Mouse (Mus musculus) A20 (cell line): ENCODE measurements at regions not wholly inside any gene's neighbourhood (a gene's known extent, or its start where the extent isn't known, plus 50 kb on each side); places are given as distances from the start of the nearest gene placed in this dataset.
"Not testable (repeated sequence)": the region's sequence is repeated elsewhere in the genome, so short reads cannot be mapped to it uniquely, and the experiment has no call there.

ENCODE experiments used
- DNase-seq: peaks from one replicate; pipeline ENCODE4 v3.0.0-alpha.2; 2011; ENCODE audit warnings: low read depth, low spot score

DNA sequence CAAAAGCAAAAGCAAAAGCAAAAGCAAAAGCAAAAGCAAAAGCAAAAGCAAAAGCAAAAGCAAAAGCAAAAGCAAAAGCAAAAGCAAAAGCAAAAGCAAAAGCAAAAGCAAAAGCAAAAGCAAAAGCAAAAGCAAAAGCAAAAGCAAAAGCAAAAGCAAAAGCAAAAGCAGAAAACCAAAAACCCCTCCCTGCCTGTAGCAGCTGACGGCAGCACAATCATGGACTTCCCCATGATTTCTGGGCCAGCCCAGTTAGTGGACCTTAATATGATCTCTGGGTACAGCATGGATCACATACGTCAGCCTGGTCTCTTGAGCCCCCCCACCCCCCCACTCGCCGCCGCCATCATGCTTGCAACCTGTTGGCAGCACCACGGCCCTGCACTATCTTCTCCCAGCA lies 1004.3 kb downstream of the Car8 start:
- DNase-seq: not testable (repeated sequence)

DNA sequence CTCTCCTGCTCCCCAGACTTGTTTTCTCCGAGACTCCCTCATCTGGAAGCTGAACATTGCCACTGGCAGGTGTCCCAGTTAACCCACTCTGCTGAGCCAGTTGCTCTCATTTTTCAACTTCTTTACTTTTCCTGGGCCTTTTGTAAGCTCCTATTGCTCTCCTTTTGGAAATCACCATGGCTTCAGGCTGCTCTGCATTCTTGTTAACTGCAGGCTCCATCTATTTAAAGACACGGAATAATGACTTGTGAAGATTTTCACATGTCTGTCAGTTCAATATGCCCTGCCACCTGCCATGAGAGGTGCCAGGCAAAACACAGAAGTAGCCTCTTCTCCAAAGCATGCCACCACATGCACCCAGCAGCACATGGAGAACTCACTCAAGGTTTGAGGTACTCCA lies 1009.9 kb downstream of the Car8 start:
- no peak for DNase-seq

DNA sequence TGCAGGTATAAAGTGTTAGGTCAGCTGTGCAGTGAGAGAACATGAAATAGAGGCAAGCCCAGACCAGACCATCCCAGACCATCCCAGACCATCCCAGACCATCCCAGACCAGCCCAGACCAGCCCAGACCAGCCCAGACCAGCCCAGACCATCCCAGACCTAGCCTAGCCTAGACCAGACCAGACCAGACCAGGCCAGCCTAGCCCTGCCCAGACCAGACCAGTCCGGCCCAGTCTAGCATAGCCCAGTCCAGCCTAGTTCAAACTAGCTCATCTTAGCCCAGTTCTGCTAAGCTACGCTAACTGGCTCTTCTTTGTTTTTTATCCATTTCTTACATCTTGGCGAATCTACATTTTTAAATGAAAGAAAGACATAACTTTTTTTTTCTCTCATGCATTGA lies 1015.9 kb downstream of the Car8 start:
- no peak for DNase-seq

DNA sequence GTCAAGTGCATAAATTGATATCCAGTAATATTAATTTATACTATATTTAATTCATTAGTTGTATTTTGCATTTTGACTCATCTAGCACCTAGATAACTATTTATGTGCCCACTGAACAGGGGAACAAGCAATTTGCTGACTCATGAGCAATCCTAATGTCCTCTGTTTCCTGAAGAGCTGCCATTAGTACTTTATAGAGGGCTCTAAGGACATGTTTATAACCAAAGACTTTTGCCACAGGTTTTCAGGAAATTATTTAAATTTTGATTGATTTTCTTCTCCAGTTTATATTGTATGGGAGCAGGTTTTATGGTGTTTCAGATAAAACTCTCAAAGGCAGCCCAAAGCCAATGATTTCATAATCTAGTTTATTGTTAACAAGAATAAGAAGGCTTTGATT lies 1018.4 kb downstream of the Car8 start:
- DNase-seq: no peak

DNA sequence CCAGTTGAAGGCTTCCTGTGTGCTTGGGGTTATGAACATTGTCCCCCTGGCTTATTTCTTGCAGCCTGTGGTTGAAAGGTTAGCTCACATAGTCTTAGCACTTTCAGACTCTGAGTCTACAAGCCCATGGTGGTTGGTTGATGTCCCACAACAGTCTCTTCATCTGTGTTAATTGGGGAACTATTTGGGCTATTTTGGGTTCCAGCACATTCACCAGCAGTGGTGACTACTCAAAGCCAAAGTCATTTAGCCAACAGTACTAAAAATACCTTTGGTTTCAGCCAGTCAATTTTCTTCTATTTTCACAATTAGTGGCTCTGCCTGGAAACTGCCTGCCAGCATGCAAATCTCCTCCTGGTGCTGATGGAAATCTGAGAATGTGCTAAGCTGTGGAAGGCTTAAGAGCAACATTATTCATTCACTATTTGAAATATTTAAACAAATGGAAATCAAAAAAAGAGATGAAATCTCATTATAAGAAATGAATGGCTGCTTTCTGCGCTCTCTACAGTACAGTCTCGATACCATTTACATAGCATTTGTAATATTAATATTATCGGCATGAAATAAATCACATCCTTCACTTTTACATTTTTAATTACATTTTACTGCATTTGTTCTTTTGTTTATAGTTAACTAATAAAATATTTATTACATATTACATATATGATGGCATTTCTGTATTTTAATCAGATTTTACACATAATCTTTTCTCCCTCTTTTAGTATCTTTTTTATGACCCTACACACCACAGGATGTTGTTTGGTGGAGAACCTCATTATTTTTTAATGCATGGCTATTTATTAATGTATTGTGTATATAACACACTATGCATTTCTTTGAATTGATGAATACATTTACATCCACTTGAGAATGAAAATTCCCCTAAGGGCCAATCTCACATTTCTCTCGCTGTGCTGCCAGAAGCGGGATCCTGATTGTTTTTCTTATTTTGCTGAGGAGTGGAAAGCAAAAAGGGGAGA lies 1023.5 kb downstream of the Car8 start:
- DNase-seq: peak; percentile 34

DNA sequence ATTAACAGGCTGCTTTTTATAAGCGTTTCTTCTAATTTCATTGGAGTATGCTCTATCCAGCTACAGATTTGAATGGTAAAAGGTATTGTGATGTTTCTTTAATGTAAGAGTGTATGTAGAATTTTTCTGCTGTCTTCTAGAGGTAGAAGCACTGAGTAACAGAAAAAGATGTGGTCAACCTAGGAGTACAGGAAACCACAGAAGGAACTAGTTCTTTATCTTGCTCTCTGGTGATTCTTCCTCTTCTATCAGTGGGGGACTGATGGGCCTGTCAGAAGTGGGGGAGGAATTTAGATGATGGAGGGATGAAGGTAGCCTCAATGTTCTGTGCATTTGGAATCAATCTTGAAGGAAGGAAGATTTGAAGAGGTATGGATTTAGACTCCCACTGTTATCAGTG lies 1031.9 kb downstream of the Car8 start:
- no peak for DNase-seq

DNA sequence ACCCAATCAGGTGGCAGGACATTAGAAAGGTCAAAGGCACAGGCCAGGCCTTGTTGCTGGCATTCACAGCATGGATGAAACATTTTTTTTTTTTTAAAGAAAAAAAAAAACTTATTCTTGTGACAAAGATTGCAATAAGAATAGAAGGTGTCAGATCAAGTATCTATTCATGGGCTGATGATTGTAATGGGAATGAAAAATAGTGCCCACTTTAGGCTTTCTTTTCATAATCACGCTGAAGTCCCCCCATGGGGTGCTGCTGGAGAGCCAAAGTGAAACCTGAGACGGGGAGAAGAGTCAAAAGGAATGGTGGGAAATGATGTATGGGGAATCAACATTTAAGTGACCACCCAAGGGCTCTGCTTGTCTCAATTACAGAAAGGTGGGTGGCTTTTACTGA lies 1037.0 kb downstream of the Car8 start:
- DNase-seq: no peak

DNA sequence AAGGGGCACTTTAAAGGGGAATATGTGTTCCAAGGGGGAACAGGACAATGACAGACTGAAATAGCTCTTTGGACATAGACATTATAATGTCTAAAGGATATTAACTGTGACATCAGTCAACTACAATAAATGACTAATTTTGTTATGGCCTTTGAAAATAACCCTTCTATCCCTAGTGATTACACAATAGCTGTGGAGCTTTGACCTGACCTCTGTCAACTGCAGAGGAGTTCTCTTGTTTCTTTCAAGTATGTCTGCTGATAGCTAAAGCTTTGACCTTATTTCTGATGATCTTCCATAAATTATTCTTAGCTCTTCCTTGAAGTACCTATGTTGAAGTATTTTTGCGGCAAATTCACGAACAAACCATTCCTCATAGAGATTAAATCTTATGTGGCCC lies 1038.9 kb downstream of the Car8 start:
- no peak for DNase-seq

DNA sequence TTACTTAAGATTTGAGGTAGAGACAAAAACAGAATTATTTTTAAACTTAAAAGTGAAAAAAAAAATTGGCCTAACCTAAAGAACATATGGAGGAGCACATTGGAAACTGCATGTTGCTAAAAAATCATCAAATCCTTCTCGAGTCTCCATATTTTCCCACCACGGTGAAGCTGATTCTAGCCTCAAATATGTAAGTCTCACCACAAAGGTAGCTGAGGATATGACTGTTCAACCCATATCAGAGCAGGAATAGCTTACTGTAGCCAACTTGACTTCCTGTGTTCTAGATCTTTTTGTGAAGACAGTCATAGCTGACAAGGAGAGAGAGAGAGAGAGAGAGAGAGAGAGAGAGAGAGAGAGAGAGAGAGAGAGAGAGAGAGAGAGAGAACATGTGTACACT lies 1039.8 kb downstream of the Car8 start:
- DNase-seq: no peak

DNA sequence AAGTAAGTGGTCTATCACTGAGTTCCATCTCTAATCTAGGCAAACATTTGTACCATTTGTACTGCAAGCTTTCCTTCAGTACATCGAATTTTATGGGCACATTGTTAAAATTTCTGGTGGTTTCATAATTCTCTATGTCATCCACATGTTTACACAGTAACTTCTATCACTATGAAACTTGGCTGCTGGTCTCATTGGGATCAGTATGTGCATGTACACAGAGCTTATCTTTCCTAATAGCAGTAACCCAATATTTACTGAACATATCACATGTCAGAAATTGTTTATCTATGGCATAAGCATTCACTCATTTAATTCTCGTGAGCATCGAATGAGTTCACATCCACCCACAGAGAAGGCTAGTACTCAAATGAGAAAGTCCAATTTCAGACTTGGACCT lies 1042.3 kb downstream of the Car8 start:
- no peak for DNase-seq

DNA sequence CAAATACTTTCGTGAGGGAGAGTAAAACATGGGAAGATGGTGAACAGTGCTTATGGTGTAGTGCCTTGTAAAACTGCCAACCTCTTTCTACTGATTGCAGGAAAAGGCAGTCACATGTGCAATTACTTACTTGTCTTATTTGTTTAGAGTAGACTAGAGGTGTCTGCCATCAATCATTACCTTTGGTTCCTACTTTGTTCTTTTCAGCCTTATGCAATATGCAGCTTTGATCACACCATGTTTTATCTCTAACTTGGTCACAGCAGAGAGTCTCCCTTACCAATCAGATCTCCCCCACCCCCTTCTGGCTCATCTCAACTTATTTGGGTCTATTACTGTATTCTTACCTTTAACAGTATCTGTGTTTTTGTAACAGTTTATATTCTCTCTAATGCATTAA lies 1043.2 kb downstream of the Car8 start:
- no peak for DNase-seq

DNA sequence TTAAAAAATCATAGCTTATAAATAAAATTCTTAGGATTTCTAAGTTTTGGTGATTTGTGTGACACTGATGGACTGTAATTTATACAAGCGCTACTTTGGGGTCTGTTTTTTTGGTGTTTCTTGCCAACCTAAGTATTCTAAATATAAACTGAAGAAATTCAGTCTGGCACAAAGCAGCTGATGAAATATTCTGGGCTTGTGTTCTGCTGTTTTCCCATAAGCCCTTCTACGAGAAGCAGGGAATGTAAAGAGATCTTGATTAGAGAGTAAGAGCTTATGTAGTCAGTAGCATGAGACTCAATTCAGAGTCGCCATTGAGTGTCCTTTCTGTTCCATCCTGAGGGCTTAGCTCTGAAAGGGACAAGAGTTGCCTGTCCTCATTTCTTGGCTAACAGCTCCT lies 1046.9 kb downstream of the Car8 start:
- DNase-seq: no peak

DNA sequence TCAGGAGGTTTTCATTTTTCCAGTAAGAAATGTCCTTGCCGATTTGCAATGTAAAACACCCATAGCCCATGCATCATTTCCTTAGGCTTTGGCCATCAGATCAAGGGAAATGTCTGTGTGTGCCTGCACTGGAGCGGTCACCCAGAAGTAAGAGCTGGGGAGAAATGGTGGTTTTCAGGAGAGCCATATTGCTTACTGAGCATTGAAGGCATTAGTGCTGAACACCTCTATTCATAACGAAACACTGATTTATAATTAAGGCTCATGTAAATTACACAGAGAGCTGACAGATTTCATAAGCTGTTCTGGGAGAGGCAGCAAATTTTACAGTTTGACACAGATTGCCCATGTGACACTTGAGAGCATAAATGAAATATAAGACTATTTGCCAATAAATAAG lies 1047.6 kb downstream of the Car8 start:
- DNase-seq: peak; percentile 18

DNA sequence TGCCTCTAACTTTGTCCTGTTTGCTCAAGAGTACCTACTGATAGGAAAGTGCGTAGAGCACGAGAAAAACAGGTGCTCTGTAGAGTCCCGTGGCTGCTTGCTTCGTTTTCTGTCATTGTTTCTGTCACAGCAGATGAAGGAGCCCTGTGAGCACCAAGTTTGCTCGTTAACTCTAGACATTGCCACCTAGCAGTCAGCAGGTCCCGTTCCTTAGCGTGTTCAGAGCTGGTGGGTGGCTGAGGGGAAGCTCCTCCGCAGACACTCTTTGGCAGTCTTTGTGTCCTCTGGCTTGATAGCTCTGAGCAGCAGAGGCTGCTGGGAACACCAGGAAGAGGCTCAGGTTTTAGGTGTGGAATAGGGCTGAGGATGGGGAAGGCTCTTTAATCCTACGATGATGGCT lies 1063.8 kb downstream of the Car8 start:
- DNase-seq: no peak

DNA sequence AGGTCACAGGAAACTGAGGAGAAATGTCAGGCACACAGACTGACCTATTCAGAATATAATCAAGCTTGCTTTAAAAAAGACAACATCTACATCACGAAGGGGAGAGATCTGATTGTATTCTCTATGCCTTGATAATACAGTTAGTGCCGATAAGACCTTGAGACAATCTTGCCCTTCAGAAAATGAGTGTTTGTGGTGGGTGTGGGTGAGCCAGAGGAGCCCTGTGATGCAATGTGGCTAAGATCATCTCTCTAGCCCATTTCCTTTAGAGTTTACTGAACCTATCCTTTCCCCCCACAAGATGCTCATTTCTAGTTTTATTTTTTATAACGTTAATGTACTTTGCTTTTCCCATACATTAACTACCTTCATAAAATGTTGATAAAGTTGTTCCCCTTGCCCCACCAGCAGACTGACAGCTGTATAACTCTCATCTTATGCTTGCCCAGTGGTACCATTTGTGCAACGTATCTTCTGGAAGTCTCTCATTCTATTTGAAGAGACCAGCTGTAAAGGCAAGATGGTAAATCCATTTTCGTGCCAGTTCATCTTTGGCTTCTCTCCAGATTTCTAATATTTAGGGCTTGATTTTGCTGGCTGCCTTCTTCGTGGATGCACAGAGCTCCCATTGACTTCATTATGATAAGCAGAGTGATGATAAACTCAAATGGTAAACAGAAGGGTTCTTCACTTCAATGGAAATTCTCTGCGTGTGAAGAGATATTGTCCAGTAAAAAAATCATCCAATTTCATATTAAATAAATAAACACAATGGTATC lies 1066.1 kb downstream of the Car8 start:
- DNase-seq: no peak

DNA sequence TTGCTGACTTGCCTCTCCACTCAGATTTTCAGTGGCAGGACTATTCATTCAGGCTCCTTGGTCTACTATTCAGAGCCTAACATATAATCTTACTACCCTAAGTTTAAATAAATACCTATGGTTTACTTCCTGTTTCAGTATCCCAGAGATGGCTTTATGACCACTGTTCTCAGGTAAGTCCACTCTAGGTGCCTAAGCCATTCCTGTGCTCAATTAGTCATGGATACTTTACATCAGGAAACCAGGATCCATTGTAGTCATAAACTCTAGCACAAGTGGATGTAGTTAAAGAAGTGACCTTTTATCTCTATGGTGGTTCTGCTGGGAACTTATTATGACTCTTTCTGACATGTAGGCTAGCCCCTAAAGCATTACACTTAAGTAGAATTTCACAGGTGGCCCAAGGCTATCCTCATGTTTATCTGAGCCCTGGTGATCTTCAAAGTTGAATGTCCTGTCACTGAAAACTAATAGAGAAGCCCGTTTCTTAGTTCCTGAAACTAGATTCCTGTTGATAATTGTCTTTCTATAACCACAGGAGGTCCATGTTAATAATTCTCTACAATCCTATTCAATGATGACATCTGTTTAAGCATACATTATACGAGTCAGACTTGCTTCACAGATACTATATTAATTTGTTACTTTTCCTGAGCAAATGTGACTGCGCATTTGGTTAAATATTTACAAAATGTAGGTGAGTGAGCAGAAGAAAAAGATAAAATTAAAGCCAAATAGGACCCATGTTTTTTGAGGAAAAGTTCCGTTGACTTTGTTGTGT lies 1067.0 kb downstream of the Car8 start:
- DNase-seq: no peak

DNA sequence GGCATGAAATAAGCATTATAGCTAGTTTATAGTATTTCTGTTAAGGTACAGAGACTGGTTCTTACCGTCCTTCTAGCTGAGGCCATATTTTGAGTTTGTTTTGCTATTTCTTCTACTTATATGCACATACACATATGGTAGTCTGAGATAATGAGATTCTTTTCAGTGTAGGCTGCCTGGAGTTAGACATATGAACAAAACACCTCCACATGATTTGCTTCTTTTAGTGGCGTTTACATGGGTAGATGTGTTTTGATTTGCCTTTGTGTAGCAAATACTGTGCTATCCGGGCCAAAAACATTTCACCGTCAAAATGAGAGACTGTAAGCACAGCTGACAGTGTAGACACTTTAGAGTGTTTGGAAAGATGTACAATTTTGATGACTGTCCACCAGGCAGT lies 1077.4 kb downstream of the Car8 start:
- DNase-seq: no peak

DNA sequence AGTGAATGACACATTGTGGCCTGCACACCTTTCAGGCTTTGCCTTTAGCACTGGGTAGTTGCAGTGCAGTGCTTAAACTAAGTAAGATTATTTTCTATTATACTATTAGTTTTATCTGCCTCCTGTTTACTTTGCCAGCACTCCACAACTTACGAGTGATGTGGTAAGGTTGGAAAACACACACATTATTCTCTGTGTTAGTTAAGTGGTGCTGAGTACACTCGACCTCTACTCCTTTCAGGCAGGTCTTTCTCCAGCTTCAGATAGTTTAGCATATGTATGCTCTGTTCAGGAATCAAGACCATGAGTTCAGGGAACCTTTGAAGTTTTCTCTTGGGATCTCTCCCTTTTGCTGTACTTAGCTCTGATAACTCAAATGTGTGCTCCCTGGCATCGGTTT lies 1081.0 kb downstream of the Car8 start:
- no peak for DNase-seq

DNA sequence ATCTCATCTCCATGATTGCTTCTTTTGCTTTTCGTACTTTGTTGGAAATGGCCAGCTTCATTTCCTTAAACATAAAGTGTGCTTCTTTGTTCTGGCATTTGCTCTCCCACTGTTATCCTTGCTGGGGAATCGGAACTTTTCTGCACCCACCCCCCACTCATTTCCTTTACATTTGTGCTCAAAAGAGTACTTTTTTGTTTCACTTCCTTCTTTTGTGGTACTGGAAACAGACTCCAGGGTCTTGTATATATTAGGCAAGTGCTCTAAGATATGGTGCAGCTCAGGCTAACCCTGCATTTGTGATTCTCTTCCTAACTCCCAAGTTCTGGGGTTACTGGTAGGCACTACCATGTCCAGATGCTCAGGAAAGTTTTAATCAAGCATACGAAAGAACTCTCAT lies 1084.6 kb downstream of the Car8 start:
- peak; percentile 28 for DNase-seq

DNA sequence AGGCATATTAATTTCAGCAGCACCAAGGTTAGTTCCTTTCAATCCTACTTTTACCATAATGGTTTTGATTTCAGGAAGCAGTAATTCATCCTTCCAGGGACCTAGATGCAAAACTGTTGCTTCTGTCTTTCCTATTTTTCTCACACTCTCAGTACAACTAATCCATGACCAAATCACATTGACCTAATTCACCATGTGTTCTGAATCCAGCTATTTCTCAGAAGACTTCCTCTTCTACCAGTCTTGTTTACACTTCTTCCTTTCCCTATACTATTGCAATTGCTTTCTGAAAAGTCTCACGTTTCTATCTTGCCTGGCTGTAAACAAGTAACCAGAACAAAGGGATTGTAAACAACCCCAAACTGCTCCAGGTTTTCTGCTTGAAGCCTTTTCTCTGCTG lies 1085.0 kb downstream of the Car8 start:
- no peak for DNase-seq

DNA sequence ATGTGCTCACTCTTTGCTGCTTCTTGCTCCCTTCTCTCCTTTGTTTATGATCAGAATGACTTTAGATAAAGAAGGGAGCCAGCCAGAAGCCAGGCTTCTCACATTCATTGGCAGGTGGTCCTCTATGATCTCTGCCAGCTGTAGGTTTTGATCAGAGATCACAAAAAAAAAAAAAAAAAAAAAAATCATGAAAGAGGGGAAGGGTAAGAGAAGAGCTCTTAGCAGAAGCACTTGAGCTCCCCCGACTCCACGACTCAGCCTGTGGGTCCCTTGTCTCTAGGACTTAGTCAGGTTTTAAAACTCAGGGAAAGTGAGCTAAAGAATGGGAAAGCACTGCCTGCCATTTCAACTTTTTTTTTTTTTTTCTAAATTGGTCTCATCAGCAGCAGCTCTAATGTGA lies 1093.1 kb downstream of the Car8 start:
- no peak for DNase-seq

DNA sequence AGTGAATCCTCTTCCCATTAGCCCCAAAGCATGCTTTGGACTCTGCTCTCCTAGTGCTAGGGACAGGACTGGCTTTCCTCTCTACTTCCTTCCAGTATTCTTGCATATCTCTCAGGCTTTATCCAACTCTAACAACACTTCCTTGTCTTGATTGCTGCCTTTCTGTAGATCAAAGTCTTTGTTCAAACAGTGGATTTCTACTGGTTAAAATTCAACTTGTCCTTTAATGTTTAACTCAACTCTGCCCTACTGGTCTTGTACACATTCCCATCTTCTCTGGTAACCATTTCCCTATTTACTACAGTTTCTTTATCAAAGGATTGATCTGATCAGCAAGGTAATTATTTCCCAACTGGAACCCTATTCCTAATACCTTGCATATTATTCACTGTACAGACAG lies 1094.6 kb downstream of the Car8 start:
- no peak for DNase-seq
